Mouse (Mus musculus) B cell, adult (primary cell): ENCODE data around the gene Cyp8b1. TPM values are rescaled to one million over a fixed set of nuclear protein-coding genes. Genes with fewer than 3 reads are reported as not detected.

ENCODE experiments used
- total RNA-seq: library from RNA; stranded (reverse); gene quantifications from 4 replicates; pipeline ENCODE4 v1.2.4, GENCODE M21; 2023; ENCODE audit not compliant: inconsistent age

Cyp8b1 gene
- not detected in 4 replicates for total RNA-seq

DNA sequence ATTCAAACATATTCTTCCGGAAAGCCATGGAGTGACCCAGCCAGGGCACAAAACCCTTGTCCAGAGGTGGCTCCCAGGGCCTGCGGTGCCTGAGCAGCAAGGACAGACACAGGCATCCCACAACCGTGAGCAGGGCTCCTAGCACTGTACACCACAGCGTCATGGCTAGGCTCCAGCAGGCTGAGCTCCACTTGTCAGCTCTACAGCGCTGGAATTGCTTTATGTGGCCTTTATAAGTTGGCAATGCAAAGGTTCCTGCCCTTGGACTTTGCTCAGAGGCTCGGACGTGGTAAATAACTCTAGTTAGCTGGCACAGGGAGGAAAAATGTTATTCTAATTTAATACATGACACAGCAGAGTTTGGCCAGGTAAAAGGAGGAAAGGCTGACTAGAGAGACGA, at the start of gene Cyp8b1:
Gene Cyp8b1, minus strand, starts transcription at position 204 of the 400 bp plus-strand sequence.

GRCm38 (mm10) chr9:121950418-121951113, 34.5 kb upstream of the Cyp8b1 start, which contains the start of gene Fam198a:
Gene Fam198a, plus strand, starts transcription at chr9:121950988.

DNA sequence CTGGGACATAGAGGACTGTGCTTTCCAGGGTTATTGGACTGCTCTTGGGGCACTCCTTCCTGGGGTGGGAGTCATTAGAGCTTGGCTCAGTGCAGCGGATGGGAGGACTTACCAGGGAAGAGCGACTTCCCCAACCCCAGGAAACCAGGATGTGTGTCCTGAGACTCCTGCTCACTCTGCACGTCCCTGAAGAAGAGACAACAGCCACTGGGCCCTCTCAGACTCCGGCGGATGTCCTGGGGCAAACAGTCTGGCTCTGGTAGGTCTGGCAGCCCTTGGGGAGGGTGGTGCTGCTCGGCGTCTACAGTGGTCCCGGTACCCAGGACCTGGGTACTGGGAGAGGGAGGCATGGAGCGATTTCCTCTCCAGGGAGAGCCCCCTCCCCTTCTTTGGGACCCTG, 17.9 kb downstream of the Cyp8b1 start, which contains the start of gene Ackr2:
Gene Ackr2, plus strand, starts transcription at position 111 of the 400 bp plus-strand sequence.

Other genes with a start within 250 kb of the Cyp8b1 start
- gene Sec22c, start 210.8 kb downstream of the Cyp8b1 start, total RNA-seq: 15.5 to 24.1 TPM (median 20.9 TPM) in 4 replicates
- 19.6 to 31.8 TPM (median 23.5 TPM) in 4 replicates for gene Ss18l2, start 206.0 kb downstream of the Cyp8b1 start, total RNA-seq
- 243 to 289 TPM (median 264 TPM) in 4 replicates for gene Nktr, start 197.1 kb downstream of the Cyp8b1 start, total RNA-seq
- gene Zfp651, start 157.0 kb downstream of the Cyp8b1 start, total RNA-seq: 0.26 to 0.66 TPM (median 0.51 TPM) in 4 replicates
- gene Klhl40, start 138.7 kb downstream of the Cyp8b1 start, total RNA-seq: not detected in 4 replicates
- gene Hhatl, start 123.8 kb downstream of the Cyp8b1 start, total RNA-seq: not detected in 4 replicates
- not detected in 4 replicates for gene Ccdc13, start 76.8 kb downstream of the Cyp8b1 start, total RNA-seq
- 21.9 to 34.2 TPM (median 29.2 TPM) in 4 replicates for gene Higd1a, start 57.9 kb downstream of the Cyp8b1 start, total RNA-seq
- 18.9 to 25.6 TPM (median 22.3 TPM) in 4 replicates for gene Ackr2, start 17.9 kb downstream of the Cyp8b1 start, total RNA-seq
- gene Fam198a, start 34.7 kb upstream of the Cyp8b1 start, total RNA-seq: 1.3 to 1.6 TPM (median 1.5 TPM) in 4 replicates
- gene Pomgnt2, start 80.8 kb upstream of the Cyp8b1 start, total RNA-seq: not detected in 4 replicates
- 62.7 to 78.6 TPM (median 72.3 TPM) in 4 replicates for gene Snrk, start 201.0 kb upstream of the Cyp8b1 start, total RNA-seq